Mouse (Mus musculus) kidney, postnatal 10 days (tissue): Measurements from ENCODE around the gene Syn3.
A peak's percentile ranks its signal among the peaks of the same experiment; 100 is the strongest.

Experiments
- DNase-seq: peaks from one replicate; pipeline ENCODE4 v3.0.0; 2021; ENCODE audit warnings: mixed read lengths

The Syn3 gene

DNA sequence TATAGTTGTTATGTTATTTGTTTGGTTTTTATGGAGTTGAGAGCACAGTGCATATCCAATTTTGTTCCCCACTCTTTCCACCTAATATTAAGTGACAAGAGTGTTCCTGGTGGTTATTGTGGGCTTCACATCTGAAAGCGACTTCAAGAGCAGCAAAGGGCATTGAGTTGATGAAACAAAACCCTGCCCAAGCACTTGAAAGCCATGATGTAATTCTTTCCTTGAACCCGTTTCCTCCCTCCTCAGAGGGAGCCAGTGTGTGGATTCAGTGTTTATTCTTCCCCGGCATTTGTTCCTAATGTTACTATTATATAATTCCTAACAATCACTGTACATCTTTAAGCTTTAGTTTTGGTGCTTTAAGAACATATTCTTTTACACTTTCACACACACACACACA is 361.6 kb downstream of the Syn3 start:
- peak; percentile 1 for DNase-seq

DNA sequence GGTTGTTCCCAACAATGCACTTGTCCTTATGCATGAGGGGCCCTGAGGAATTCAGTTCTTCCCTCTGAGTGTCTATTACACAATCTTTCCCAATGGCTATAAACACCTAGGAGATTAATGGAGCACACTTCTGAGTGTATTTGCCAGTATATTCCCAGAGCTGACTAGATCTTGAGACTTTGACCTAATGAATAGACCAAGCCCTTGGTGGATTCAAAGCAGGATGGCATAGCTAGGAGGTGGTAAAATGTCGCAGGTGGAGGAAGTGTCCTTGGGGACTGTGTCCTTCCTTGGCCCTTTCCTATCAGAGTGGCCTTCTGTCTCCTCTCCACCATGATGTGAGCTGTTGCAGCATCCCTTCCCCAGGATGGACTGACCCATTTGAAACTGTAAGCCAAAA is 362.4 kb downstream of the Syn3 start:
- DNase-seq = peak; percentile 0

DNA sequence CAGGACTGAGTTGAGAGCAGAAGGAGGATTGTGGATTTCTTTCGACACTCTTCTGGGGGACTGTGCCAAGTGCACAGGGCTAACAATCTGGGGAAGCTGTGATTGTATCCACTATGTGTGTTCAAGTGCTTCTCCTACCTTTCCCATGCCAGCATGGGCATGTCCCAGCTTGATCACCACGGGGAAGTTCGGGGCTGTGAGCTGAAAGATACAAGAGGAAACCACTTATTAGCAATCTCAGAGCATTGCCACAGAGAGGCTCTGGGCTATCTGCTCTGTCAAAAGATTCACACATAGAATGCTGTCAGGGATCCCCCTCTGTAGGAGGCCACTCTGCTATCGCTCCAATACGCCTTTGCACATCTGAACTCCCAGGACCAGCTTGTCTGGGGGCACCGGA is 363.8 kb downstream of the Syn3 start:
- DNase-seq = peak; percentile 3

DNA sequence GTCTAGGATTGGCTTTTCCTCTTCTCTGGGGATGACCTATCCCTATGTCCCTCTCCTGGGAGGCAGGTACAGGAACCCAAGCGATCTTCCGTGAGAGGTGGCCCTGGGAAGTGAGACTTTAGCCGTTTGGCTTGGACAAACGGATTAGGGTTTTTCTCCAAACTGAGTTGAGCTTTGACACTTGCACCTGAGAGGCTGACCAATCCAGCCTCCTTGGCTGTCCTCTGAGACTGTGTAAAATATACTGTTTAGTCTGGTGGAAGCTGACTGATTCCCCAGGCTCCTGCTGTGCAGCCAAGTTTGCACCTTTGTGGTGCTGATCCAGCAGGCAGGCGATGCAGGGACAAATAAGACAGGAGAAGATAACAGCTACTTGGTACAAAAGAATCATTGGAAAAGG is 364.4 kb downstream of the Syn3 start:
- no peak for DNase-seq

DNA sequence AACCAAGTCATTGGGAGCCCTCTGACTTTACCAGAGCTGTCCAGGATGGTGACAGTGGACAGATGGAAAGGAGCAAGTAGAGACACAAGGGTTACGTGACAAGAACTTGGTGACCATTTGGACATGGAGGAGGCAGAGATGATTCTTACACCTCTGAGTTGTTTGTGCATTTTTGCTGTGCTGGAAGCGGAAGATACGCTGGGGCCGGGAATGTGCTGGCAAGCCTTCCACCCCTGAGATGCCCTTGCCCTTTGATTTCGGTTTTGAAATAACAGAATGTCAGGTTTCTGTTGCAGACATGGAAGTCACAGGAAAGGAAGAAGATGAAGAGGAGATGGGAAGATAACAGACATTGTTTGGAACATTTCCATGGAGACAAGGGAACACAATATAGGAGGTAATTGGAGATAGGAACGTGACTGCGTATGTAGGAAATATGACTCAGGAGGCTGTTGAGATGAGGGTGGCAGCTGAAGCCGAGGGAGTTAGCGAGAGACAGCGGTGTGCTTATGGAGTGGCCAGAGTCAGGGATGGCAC is 366.2 kb downstream of the Syn3 start:
- peak; percentile 5 for DNase-seq

DNA sequence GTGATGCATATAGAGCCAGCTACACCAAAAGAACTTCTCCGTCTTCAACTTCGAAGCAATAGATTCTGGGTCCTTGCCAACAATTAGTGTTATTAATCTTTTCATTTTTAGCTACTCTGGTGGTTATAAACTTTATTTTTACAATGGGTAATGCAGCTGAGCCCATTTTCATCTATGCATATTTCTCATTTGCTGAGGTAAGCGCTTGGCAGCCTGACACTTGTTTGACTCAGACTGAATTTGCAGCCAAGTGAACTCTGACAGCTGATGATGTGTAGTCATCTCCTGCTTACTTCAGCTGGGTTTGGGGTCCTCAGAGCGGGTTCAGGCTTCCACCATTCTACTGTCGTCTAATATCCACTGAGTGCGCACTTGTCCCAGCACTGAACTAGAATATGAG is 369.6 kb downstream of the Syn3 start:
- no peak for DNase-seq

DNA sequence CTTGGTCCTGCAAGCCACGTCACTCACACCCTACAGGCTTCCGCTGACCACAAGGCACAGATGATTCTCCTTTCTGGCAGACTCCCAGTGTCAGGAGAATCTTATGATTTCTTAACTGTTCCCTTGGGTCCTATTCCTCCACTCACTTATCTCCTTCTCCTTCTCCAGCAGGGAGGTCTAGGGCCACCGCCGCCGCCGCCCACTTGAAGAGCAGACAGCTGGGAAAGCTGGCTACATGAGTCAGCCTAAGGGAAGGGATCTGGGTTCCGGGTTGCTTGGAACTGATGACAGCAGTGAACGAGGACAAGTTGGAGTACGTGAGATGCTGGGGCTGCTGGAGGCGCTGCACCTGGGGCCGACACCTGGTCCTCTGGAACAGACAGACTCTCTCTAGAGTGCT is 372.2 kb downstream of the Syn3 start:
- DNase-seq = peak; percentile 59

DNA sequence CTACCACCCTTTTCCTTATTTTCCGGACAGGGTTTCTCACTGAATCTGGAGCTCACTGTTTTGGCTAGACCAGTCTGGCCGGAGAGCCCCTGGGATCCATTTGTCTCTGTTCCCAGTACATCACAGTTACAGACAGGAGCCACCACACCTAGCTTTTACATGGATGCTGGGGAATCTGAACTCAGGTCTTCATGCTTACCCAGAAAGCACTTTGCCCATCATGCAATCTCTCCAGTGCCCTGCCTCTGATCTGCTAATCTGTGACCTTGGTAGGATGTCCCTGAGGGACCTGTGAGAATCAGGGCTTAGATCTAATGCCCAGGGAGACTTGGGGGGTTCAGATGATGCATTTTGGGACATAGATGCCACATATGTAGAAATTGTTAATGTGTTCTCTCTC is 373.3 kb downstream of the Syn3 start:
- DNase-seq = no peak

DNA sequence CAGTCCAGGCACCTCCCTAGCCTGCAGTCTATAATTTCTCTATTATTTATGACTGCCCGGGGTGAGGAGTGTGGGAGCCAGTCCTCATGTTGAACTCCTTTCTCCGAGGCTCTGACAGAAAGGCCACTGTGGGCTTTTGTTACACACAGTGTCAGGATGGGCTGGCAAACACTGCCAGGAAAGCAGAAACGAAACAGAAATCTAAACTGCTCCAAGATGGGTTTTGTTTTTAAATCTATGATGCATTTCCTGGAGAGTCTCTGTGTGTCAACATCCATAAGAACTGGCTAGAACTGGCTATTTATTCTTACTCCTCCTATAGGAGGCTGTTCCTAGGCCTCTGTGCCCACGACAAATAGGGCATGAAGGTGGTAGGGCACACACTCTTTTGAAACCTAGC is 374.6 kb downstream of the Syn3 start:
- DNase-seq = peak; percentile 24

DNA sequence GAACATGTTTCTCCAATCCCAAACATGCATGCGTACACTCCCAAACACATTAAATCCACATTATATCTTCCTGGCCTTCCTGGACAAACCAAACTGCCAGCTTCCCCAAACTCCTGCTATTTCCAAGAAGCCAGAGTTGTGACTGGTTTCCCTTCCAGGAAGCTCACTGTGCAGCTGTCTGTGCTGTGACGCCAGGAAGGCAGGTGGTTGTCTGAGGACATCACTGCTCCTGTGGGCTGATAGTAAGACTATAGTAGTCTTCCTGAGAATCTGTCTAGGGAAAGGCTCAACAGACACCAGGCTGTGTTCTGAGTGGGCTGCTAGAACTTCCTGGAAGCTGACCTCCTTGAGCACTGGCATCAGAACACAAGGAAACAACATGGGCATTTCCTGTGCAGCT is 375.5 kb downstream of the Syn3 start:
- peak; percentile 11 for DNase-seq

DNA sequence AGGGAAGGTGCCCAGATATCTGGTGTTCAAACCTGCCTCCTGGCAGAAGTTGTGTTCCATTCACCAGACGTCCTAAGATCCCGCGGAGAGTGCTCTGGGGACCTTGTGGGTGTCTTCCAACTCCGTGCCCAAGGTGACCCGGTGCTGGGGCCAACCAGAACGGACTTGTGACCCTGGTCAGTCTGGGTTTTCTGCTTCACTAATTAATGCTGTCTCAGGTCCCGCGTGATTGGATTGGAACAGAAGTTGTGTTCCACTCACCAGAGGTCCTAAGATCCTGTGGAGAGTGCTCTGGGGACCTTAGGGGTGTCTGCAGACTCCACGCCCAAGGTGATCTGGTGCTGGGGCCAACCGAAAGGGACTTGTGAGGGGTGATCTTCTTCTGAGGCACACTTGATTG is 376.2 kb downstream of the Syn3 start:
- peak; percentile 25 for DNase-seq

DNA sequence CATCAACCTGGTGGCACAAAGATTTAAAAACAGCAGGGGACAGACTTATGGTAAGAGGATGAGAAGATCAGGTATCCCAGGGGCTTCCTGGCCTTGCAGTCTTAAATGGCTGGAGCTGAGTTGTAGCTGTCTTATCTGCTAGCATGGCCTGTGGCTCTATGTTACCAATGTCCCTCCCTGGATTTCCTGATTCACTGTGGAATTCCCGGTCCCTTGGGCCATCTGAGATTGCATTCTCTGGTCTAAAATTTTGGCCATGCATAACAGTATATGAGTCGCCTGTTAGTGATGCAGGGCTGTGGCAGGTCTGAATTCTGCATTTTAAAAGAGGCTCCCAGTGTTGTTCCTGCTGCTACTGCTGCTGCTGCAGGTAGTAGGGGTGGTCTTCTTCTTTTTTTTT is 382.4 kb downstream of the Syn3 start:
- DNase-seq = no peak

DNA sequence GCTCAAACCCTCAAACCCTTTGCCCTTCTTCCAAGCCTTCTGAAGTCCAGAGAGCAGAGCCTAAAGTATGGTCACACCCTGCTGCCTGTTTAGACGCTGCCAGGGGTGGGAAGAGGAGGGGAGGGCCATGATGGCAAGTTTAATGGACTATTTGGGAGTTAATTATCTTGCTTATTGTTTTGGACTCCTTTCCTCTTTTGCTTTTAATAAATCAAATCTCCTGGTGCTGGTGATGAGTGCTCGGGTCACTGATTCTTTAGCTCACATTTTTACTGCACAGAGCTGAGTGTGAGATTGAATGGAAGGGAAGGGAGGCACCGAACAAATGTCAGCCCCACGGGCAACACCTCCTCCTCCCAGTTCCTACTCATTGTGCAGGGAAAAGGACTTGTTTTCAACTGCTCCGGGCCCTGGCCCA is 384.3 kb downstream of the Syn3 start:
- DNase-seq = peak; percentile 51

DNA sequence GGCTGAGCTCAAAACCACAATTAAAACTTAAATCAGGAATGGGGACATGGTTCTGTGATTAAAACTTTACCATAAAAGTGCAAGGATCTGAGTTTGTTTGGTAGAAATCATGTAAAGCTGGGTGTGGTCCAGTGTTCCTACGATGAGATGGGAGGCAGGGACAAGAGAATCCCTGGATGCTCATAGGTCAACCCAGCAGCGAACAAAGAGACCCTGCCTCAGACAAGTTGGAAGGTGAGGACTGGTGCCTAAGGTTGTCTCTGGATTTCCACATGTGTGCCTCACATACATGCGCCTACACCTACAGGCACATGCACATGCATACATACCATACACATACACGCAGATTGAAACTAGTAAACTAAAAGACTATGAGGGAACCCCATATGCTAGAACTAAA is 389.9 kb downstream of the Syn3 start:
- no peak for DNase-seq

DNA sequence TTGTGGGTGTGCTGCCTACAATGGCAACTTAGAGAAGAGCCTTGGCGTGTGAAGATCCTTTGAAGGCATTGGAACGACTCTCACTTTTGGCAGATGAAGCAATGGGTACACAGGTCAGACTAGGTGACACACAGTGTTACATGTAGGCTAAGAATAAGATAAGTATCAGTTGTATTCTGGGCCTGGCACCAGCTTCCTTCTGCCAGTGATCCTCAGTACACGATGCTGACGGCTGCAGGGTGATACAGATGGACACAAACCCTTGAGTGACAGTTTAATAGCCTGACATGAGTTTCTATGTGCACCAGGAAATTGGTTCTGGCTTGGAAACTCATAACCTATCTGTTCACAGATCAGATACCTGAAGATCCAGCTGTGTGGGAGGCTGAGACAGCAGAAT is 391.0 kb downstream of the Syn3 start:
- DNase-seq = no peak

DNA sequence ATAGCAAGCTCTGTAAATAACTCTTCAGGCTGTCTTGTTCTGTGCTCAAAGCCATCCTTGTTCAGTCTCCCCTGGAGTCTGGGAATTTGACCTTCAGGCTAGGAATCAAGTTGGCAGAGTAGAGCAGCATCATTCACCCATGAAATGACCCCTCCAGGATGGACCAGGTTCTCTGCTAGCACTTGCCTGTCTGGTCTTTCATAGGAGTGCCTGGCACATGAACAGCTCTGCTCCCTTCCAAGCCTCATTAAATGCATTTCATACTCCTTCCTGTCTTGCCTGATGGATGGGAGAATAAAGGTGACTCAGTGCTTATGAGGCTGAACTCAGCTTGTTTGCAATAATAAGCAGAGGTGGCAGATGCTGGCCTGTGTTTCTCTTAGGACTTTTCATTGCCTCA is 394.7 kb downstream of the Syn3 start:
- DNase-seq = peak; percentile 43

DNA sequence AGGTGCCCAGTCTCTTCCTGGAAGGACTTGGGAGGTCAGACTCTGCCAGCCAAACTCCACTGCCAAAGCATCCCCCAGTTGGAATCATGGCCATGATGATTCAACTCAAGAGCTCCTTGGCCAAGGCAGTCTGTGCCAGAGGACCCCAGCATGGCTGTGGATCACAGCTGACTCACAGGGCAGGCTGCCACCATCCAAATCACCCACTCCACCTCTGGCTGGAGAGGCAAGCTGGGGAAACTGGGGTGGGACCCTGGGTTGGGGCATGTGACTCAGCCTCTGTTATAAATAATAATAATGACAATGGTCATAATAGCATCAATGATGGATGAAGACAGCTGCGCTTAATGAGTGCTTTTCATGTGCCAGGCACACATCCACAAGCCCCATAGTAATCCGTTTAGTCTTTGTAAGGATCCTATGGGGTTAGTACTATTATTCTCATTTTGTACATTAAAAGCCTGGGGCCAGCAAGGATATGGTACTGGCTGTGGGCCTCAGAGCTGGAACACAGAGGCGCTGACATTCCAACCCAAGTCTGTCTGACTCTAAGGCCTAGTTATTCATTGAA is 398.3 kb downstream of the Syn3 start:
- no peak for DNase-seq

DNA sequence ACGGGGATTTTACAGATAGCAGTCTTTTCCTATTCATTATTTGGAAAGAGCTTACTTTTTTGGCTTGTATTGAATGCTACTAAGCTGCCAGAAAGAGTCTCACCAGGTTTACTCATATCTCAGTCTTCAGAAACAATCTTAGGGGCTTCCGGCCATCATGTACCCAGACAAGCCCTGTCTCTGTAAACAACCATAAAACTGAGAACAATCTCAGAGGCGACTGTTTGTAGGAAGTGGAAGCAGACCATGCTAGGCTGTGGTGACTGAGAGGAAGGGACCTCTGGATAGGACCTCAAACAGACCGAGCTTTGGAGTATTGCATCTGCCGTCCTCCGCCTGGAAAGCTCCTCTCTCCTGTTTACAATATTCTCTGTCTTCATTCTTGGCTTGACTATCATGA is 400.3 kb downstream of the Syn3 start:
- DNase-seq = no peak

DNA sequence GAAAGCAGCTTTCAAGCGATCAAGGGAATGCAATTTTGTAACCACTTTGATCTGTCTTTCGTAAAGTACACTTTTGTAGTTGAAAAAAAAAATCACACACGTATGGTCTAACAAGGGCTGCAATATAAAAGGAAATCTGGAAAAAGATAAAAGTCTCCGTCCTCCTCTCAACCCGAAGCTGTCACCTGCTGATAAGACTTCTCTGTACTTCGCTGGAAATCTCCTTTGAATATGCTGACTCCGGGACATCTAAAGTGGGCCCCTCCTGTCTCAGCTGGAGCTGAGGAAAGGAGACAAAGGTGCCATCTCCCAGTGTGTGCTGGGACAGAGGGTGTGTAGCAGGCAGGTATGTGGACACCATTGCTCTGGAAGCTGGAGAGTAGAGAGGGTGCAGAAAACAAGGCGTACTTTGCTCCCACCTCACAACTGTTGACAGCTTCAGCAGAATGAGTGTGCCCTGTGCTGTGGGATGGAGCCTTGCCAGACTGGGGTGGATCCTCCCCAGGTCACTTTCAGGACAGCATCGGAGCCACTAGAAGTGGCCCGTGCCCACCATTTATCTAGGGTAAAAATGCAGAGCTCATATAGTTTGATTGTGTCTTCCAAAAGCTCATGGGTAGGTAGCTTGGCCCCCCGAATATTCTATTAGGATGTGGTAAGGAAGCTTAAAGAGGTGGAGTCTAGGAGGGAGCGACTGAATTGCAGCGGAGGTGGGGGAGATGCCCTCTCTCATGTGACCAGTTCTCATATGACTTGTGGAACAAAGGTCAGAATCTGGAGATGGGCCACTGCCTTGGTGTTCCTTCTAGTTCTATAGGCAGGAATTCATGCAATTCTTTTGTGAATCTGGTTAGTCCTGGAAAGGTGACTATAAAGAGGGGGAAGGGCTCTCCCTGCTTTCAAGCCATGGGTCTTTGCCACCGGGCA is 405.3 kb downstream of the Syn3 start:
- peak; percentile 46 for DNase-seq

DNA sequence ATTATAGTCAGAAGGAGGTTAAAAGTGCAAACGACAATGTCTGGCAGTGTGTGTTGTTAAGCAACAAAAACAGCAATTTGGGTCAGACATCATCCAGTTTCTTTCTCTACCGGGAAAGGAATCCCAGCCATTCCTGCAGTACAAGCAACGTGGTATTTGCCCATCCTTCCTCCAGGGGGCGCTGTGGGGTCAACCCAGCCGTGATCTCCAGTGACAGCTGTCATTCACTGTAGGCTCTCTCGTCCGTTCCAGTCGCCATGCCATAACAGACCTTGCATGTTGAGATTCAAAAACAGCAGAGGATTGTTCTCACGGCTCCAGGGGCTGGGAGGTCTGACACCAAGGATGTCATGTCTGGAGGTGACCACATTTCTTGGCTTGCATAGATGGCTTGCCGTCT is 406.8 kb downstream of the Syn3 start:
- peak; percentile 56 for DNase-seq

DNA sequence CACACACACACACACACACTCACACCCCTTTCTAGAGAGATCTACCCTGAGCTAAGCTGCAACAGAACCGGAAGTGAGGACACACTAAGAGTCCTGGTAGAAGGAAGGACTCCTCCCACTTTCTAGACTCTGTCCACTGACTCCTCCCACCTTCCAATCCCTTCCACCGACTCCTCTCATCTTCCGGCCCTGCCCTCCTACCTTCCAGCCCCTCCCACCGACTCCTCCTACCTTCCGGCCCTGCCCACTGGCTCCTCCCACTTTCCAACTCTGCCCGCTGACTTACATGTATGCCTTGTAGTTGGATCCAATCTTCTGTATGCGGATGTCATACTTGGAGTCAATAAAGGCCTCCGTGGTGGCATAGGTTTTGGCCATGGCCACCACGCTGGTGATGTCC is 418.8 kb downstream of the Syn3 start:
- no peak for DNase-seq

DNA sequence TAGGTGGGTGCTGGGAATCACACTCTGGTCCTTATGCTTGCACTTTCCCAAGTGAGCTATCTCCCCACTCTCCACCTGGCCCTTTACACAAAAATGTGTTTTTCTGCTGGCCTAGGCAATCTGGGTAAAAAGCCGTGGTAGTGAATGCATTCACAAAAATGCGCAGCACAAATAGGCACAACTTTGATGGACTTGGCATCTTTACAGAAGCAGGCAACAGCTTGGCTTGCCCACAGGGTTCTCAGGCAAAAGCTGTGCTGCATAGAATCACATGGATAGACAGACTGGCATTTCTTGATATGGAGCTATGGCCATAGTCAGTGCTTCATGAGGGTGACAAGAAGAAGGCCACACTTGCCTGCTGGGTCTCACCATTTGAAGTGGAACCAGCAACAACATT is 419.9 kb downstream of the Syn3 start:
- no peak for DNase-seq

DNA sequence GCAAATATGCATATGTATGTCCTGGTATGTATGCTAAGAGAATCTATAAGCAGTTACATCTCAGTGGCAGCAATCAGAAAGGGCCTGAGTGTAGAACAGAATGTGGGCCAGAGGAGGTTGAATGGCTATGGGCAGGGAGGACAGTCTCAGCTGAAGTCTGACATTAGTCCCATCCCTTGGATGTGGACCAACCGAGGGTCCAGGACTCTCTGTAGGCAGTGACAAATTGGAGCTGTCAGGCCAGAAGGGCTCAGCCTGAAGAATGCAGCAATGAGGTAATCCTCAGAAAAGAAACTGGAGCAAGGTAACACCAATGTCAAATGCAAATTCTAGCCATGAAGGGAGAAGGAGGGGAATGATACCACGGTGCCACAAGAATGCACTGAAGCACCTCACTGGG is 421.4 kb downstream of the Syn3 start:
- no peak for DNase-seq

DNA sequence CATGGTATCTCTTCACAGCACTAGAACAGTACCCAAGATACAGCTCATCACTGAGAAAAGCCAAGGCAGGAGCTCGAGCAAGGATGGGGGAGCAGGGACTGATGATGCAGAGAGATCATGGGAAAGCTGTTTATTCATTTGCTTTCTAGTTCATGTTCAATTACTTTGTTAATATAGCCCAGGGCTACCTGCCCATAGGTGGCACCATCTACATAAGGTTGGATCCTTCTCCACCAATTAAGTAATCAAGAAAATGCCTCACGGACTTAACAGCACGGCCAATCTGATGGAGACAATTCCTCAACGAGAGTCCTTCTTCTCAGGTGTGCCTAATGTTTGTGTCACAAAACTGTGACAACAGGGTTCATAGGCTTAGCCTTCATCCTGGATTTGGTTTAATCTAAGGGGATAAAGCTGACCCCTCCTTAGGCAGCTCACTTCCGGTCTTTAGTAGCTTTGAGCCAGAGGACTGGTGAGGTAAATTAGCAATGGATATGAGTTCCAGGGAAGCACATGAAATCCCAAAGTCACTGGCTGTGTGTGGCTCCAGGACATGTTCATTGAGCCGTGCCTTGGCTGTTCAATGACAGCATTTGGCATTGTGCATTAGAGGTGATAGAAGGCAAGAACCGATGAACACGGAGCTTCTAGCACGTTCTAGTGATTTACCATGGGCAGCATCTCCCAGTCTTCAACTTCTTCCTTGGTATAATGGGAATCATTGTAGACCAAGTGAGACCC is 423.6 kb downstream of the Syn3 start:
- DNase-seq = peak; percentile 64
